Mouse (Mus musculus) testis, postnatal 14 days (tissue): Measurements from ENCODE around the gene Rasgef1b.

ENCODE experiments used
- DNase-seq: peaks from one replicate; pipeline ENCODE4 v3.0.0; 2021; ENCODE audit warnings: low spot score

Gene Rasgef1b

DNA sequence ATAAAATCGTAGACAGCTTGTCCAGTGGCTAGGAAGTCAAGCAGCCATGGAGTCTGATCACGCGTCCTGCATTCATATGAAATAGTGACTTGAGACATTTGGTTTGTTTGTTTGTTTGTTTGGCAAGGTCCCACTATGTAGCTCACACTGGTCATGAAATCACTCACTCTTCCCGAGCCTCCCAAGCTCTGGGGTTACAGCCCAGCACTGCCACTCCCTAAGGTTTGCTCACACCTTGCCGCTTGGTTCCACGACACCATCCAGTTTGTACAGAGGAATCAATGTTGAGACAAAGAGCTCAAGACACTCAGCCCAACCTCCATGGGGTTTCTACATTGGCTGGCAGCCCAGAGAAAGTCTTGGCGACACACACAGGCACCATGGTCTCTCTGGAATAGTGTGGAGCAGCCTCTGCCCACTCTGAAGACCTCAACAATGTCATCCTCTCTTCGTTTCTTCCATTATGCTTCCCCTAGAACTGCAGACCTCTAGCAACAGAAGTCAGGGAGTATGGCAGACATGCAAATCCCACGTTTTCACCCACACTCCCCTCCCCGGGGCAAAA, 436.5 kb downstream of the Rasgef1b start:
- DNase-seq, result no peak

- no peak for DNase-seq
Measured at GRCm38 (mm10) chr5:99291084-99291830, 437.6 kb downstream of the Rasgef1b start.

GRCm38 (mm10) chr5:99288262-99288661, 440.6 kb downstream of the Rasgef1b start:
- DNase-seq, result no peak

GRCm38 (mm10) chr5:99287647-99288185, 441.1 kb downstream of the Rasgef1b start:
- DNase-seq, result no peak

DNA sequence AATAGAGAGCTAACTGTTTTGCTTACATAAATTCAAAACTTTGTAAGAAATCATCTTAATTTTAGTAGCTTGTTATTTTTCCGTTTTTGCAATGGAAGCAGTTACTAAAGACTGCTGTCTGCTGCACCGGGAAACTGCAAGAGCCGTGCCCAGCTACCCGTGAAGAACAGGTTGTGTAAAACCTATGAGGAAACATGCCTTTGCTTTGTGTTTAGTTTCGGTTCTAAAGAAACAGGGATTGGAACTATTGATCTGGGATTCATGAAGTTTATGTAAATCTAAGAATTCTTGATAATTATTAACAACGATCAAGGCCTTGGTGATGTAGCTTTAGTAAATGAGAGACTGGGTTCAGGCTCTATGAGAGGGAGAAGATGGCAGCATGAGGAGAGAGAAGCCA, 442.3 kb downstream of the Rasgef1b start:
- no peak for DNase-seq

GRCm38 (mm10) chr5:99286024-99286423, 442.8 kb downstream of the Rasgef1b start:
- DNase-seq, result no peak

DNA sequence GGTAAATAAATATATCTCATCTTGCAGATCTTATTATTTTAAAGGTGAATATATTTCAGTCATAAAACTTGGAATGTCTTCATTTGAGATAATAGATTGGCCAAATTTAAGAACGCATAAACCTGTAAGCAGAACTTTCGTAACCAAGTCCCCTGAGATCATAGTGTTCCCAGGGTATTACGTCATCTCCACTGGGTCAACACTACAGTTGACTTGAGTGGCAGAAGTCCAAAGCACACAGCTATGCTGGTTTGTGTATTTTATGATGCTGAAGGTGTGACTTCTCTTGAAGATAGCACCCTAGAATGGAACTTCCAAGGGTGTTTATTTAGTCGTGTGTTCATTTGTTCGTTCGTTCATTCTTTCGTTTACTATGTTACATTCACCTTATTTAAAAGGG, 444.5 kb downstream of the Rasgef1b start:
- DNase-seq, result no peak

GRCm38 (mm10) chr5:99283636-99284035, 445.2 kb downstream of the Rasgef1b start:
- no peak for DNase-seq

DNA sequence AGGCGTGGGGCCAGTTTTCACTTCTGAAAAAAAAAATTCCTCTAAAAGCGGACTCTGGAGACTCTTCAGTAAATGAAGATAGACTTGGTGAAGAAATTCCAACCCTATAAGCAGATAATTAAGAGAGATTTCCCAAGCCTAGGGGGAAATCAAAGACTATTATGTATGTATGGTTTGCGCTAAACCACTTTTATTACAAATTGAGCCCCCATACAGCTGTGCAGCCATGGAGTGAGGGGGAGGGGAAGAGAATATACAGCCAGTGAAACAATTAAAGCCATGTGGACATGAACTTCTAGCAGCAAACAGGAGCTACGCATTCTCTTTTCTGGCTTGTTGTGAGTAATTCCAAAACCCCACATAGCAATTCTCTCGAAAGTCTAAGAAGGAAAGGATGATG, 448.3 kb downstream of the Rasgef1b start:
- no peak for DNase-seq

DNA sequence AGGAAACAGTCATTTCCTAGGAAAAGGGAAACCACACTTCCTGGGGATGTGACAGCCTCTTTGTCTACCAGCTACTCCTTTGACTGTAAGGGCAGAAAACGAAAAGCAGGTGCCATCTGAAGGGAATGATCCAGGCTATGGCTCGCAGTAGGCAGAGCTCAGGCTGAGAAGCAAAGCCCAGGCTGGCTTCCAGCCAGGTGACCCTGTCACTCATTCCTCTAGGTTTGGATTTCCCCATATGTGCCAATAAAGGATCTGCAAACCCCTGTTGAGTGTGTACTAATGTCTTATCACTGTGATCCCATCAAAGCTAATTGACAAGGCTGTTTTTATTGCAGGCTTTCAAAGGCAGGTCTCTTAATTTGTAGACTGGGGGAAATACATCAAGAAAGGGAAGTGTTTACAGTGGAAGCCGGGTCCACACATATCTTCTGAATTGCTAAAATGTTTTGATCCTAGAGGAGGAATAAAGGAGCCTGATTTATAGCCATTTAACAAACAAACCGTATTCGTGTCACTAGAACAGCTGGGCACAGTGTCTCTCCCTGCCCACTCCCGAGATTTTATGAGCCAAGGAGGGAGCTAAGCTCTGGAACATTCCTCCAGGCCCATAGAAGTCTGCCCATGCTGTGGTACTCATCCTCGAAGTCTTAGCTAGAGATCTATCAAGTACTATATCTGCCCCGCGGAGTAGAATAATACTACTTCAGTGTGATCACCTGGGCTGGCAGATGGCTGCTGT, 449.7 kb downstream of the Rasgef1b start:
- no peak for DNase-seq

- no peak for DNase-seq
Measured at GRCm38 (mm10) chr5:99278364-99278763, 450.5 kb downstream of the Rasgef1b start.

DNA sequence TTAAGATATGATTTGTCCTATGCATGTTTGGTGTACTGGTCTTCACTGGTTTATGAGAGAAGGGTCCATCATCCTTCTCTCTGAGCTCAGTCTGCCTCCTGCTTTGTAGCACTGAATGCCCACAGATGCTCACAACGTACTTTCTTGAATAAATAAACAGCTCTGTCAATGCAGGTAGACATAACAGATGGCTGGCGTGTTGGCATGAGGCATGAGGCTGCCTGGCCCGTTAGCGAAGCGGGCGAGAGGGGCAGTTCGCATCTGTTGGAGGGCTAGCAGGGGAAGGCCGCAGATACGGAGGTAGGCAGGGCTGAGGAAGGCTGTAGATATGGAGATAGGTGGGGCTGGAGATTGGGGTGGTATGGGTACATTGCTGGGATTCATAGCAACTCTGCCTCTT, 451.3 kb downstream of the Rasgef1b start:
- no peak for DNase-seq

GRCm38 (mm10) chr5:99274119-99274563, 454.7 kb downstream of the Rasgef1b start:
- DNase-seq, result no peak

GRCm38 (mm10) chr5:99271531-99271930, 457.3 kb downstream of the Rasgef1b start:
- no peak for DNase-seq

GRCm38 (mm10) chr5:99269131-99269530, 459.7 kb downstream of the Rasgef1b start:
- DNase-seq, result no peak

DNA sequence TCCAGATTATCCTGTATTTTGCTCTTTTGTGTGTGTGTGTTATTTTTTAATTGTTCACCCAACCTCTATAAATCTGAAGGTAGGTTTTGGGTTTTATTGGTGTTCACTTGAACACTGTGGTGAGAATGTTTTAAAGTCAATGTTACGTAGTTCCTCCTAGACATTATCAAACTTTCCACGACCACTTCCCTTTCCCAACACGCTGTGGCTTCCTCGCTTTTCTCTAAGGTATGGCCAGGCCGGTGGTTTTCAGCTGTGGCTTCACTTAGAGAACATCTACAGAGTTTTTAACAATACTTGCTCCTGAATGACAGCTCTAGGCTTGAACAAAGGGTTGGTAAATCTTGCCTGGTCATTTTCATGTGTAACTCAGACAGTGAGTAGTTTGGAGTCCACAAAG, 461.5 kb downstream of the Rasgef1b start:
- no peak for DNase-seq

DNA sequence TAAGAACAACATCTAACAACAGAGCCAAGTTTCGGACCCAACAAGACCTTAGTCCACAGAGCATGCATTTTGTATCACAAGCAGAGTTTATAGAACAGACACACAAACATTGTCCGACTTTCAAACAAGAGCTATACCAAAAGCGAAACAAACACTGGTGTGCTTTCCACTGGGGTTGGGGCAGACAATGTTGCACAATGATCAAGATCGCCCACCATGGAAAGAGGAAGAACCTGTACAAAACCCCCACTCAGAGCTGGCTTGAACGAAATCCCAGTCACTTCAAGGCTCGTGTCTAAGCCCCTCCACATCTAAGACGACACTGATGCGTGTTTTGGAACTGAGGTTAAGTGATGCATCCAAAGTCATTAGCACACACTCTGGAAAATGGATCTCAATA, 462.6 kb downstream of the Rasgef1b start:
- DNase-seq, result no peak

DNA sequence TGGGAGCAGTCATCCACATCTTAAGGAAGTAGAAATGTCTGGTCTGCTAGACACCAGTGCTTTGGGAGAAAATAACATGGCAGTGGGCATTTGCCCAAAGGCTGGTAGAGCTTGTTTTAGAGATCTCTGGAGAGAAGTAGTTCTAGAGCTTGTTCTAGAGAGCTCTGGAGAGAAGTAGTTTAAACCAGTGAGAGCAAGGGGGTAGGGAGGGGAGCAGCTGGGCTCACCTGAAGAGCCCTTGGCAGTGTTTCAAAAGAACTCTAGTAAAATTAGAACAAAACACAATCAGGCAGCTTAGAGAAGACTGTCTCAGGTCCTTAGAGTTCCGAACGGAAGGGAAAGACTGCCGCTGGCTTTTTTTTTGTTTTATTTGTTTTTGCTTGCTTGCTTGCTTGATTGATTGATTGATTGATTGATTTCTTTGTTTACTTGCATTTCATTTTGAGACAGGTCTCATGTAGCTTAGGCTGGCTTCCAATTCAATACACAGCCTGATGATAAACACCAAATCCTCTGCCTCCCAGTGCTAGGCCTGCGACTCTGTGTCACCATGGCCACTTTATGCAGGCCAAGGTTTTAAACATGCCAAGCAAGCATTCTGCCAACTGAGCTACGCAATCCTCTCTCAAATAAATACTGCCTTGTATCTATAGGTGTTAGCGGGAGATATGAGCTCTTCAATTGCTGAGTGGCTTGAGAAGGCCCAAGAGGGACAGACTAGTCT, 466.5 kb downstream of the Rasgef1b start:
- no peak for DNase-seq

DNA sequence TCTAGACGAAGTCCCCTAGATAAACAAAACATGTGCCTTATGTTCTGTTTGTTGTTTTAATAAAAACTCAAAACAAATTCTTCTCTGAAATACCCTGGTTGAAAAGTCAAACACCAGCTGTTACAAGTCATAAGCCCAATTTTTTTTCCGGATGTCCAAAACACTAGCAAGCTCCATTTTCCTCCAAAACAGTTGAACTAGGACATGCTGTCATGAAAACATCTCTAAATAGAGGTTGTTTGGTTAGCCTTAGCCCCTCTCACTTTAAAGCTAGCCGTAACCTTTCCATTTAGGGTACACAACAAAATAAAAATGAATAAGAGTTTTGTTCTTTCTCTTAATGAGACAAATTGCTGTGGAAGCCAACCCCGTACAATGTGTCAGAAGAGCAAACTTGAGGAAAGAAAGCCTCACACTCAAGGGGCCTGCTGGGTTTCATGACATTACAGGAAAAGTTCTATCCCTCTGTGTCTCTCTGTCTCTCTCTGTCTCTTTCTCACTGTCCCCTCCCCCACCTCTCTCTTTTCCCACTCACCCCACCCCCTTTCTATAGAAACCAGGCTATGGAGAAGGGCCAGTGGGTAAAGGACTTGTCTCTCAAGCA, 467.6 kb downstream of the Rasgef1b start:
- DNase-seq, result no peak

DNA sequence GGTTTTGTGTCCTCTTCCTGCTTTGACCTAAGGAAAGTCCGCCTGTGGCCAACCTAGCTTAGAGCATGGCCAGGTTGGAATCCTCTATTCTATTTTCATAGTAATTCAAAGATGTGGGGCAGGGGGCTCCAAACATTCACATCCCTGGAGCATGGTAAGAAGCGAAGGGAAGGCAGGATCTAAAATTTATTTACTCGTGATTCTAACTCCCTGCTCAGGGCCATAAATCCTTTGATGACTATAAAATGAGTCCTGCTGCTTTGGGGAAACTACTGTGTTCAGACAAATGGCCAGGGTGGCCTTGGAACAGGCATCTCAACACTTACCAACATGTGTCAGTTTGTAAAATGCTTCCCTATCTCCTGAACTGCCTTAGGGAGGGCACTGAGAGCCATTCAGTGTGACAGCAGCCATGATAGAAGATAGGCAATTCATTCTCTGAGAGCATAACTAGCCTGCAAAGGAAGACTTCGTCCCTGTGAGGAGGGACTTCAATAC, 470.8 kb downstream of the Rasgef1b start:
- DNase-seq, result no peak
